In genomic region chr1:171222238-171223155, GRCm38 (mm10) we compare ENCODE assay signal across 8 mouse cellular contexts. TPM values are rescaled to one million over a fixed set of nuclear protein-coding genes. Genes with fewer than 3 reads are reported as not detected.
DNase-seq lines count a peak whose midpoint lies in the region; ATAC-seq lines count a peak whose summit lies in the region.

Gene Tomm40l, minus strand, starts transcription at chr1:171222514.

- H3K4me3 ChIP-seq in forebrain, embryonic 14.5 days (ENCODE audit: low read depth, low read length) = peak within 1 kb of the TSS; percentile 60
- H3K4me3 ChIP-seq in neural tube, embryonic 15.5 days (replicated peaks) = peak within 1 kb of the TSS; percentile 74

- peak; percentile 100 for DNase-seq in ES-CJ7 (ENCODE audit: low read depth, low spot score)
- DNase-seq in cerebellum, adult 11 months = peak; percentile 93
- DNase-seq in forebrain, embryonic 14.5 days (ENCODE audit: low spot score) = peak; percentile 99
- DNase-seq in heart, postnatal 14 days = peak; percentile 87 to 88
- peak; percentile 97 for DNase-seq in layer of hippocampus, adult 11-12 months (ENCODE audit: low spot score)
- DNase-seq in lung, adult 18-20 months = peak; percentile 98
- peak; percentile 95 for DNase-seq in testis, postnatal 14 days (ENCODE audit: low spot score)

- intact Hi-C loops in heart, postnatal 14 days (cut with DNase I) = loop anchor here (2.0 kb wide), 2 partner anchors 16 to 34 kb away; no protein-coding TSS in a partner anchor

- H3K27me3 ChIP-seq in forebrain, embryonic 14.5 days (replicated peaks; ENCODE audit: control insufficient read depth, insufficient read depth, low read length) = no peaks in the 10 kb centered on the region
- no peaks in the 10 kb centered on the region for H3K27me3 ChIP-seq in neural tube, embryonic 15.5 days (replicated peaks)

- 2% methylated on average over 28 of the region's 28 CpGs for WGBS in forebrain, embryonic 14.5 days
- WGBS in neural tube, embryonic 15.5 days = 4% methylated on average over 28 of the region's 28 CpGs

- no peak within 1 kb of the TSS for H3K27ac ChIP-seq in forebrain, embryonic 14.5 days (ENCODE audit: low read depth, low read length)
- H3K27ac ChIP-seq in neural tube, embryonic 15.5 days (replicated peaks) = peak within 1 kb of the TSS; percentile 81

- peak within 1 kb of the TSS; percentile 68 for H3K9ac ChIP-seq in forebrain, embryonic 14.5 days (ENCODE audit: low read length)
- peak within 1 kb of the TSS; percentile 66 for H3K9ac ChIP-seq in neural tube, embryonic 15.5 days (replicated peaks)

- ATAC-seq in forebrain, embryonic 14.5 days = peak; percentile 97
- ATAC-seq in neural tube, embryonic 15.5 days (ENCODE audit: low FRiP score) = peak; percentile 95

- H3K4me1 ChIP-seq in forebrain, embryonic 14.5 days (ENCODE audit: control insufficient read depth, insufficient read depth, low read length) = peaks cover 6% of the 10 kb centered on the region
- peaks cover 18% of the 10 kb centered on the region for H3K4me1 ChIP-seq in neural tube, embryonic 15.5 days

- peaks cover 23% of the 10 kb centered on the region for H3K36me3 ChIP-seq in forebrain, embryonic 14.5 days (ENCODE audit: control insufficient read depth, insufficient read depth, low read length)
- H3K36me3 ChIP-seq in neural tube, embryonic 15.5 days = peaks cover 19% of the 10 kb centered on the region

- no peaks in the 10 kb centered on the region for H3K9me3 ChIP-seq in forebrain, embryonic 14.5 days (replicated peaks; ENCODE audit: control insufficient read depth, low read length)
- no peaks in the 10 kb centered on the region for H3K9me3 ChIP-seq in neural tube, embryonic 15.5 days (replicated peaks)

- peak within 1 kb of the TSS; percentile 85 for H3K4me2 ChIP-seq in forebrain, embryonic 14.5 days (ENCODE audit: low read length)
- peak within 1 kb of the TSS; percentile 90 for H3K4me2 ChIP-seq in neural tube, embryonic 15.5 days

RNA-seq across cellular contexts. Expression of gene Tomm40l, which starts in this region (rescaled TPM):
- 45.0 and 49.2 TPM in 2 replicates for polyA plus RNA-seq in forebrain, embryonic 14.5 days (2014; fragmentation: Nextera tagmentation; extraction: Ambion mirVana)
- total RNA-seq in heart, postnatal 14 days (2021) = 10 to 100 TPM; 86.2 to 92.8 TPM
- polyA plus RNA-seq in neural tube, embryonic 15.5 days (2015; fragmentation: Nextera tagmentation; extraction: Ambion mirVana) = 51.0 and 60.0 TPM in 2 replicates
